15 mouse cellular contexts compared by ENCODE assay signal in the genomic region with DNA sequence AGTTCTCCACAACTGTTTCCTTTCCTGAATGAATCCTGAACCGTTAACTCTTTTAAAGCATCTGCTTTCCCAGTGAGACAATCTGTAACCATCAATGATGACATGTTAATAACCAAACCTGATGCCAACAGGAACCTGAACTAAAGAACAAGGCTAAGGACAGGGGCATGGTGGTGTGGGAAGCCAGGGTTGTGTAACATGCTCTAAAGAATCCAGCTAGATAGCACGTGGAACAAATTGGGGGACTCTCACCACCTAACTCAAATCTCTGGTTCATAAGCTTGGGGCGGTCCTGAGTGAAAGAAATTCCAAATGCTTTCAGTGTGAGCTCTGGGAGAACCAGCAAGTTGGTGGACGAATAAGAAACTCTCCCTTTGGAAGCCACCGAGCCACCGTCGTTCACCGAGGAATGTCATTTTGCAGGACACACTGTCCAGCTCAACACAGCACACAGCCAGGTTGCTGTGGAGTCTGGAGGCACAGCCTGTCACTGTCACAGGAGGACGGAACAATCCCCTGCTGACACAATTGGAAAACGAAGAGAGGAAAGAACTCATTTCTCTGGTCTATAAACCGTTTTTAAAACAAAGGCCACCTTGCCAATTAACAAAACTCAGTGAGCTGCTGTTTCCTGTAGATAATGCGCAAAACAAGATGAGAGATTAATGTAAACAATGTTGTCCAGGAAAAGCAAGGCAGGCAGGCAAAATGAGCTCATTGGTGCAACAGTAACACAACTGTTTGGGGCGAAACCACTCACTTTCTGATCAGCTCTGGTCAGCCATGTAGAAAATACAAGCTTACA.
DNase-seq lines count a peak whose midpoint lies in the region; ATAC-seq lines count a peak whose summit lies in the region.
"Had no signal": no experiment of that assay in that cellular context is flagged by ENCODE, and none has a peak within 500 bp of the region (broad histone marks: within the 10 kb centered on the region; RNA-seq: fewer than 3 reads in every experiment).

No protein-coding gene starts in this region.

- H3K4me3 ChIP-seq in megakaryocyte, embryonic 14.5 days (replicated peaks): peak overlapping the region; percentile 54
- H3K4me3 ChIP-seq in heart, embryonic 15.5 days: no peak overlapping the region
- H3K4me3 ChIP-seq in liver, embryonic 16.5 days (ENCODE audit: low read depth, low read length): no peak overlapping the region
- H3K4me3 ChIP-seq: embryonic facial prominence, embryonic 15.5 days; forebrain, embryonic 15.5 days had no signal

- no peak overlapping the region for H3K4me2 ChIP-seq in heart, embryonic 15.5 days
- H3K4me2 ChIP-seq in liver, embryonic 16.5 days (ENCODE audit: low read depth, low read length): peak overlapping the region; percentile 31; the same call in 1 of the 2 replicates
- H3K4me2 ChIP-seq: embryonic facial prominence, embryonic 15.5 days; forebrain, embryonic 15.5 days had no signal

- peaks cover 39% of the 10 kb centered on the region for H3K4me1 ChIP-seq in megakaryocyte, embryonic 14.5 days
- H3K4me1 ChIP-seq in heart, embryonic 15.5 days (replicated peaks): 0 out of 2 replicates have a peak, but pooled peaks cover 4% of the 10 kb centered on the region
- H3K4me1 ChIP-seq in liver, embryonic 16.5 days (ENCODE audit: control insufficient read depth, low read depth, low read length): no peaks in the 10 kb centered on the region; the same call in 1 of the 2 replicates
- H3K4me1 ChIP-seq: embryonic facial prominence, embryonic 15.5 days; forebrain, embryonic 15.5 days had no signal

- no peaks in the 10 kb centered on the region for H3K9me3 ChIP-seq in megakaryocyte, embryonic 14.5 days
- no peaks in the 10 kb centered on the region for H3K9me3 ChIP-seq in heart, embryonic 15.5 days (replicated peaks)
- H3K9me3 ChIP-seq in liver, embryonic 16.5 days (replicated peaks; ENCODE audit: control insufficient read depth, low read length): no peaks in the 10 kb centered on the region
- H3K9me3 ChIP-seq: embryonic facial prominence, embryonic 15.5 days; forebrain, embryonic 15.5 days had no signal

- WGBS in heart, embryonic 15.5 days: 61% methylated on average over 13 of the region's 13 CpGs
- 32% methylated on average over 13 of the region's 13 CpGs for WGBS in liver, embryonic 16.5 days (ENCODE audit: insufficient replicate concordance)

- H3K27ac ChIP-seq in heart, embryonic 15.5 days: peak overlapping the region; percentile 69
- peak overlapping the region; percentile 14; the same call in 1 of the 2 replicates for H3K27ac ChIP-seq in liver, embryonic 16.5 days (ENCODE audit: low read length)
- H3K27ac ChIP-seq: embryonic facial prominence, embryonic 15.5 days; forebrain, embryonic 15.5 days had no signal

- H3K27me3 ChIP-seq in megakaryocyte, embryonic 14.5 days (replicated peaks): no peaks in the 10 kb centered on the region
- H3K27me3 ChIP-seq in heart, embryonic 15.5 days: no peaks in the 10 kb centered on the region
- no peaks in the 10 kb centered on the region for H3K27me3 ChIP-seq in liver, embryonic 16.5 days (ENCODE audit: control insufficient read depth, insufficient read depth, low read depth, low read length)
- H3K27me3 ChIP-seq: embryonic facial prominence, embryonic 15.5 days; forebrain, embryonic 15.5 days had no signal

- no peaks in the 10 kb centered on the region for H3K36me3 ChIP-seq in megakaryocyte, embryonic 14.5 days (replicated peaks; ENCODE audit: low read length)
- no peaks in the 10 kb centered on the region for H3K36me3 ChIP-seq in heart, embryonic 15.5 days
- H3K36me3 ChIP-seq in liver, embryonic 16.5 days (ENCODE audit: control insufficient read depth, insufficient read depth): no peaks in the 10 kb centered on the region
- H3K36me3 ChIP-seq: embryonic facial prominence, embryonic 15.5 days; forebrain, embryonic 15.5 days had no signal

- DNase-seq in lung, postnatal 4 days: peak; percentile 38 to 70
- no peak for DNase-seq in spleen, postnatal 10 days (ENCODE audit: low spot score in 2 of 2)
- DNase-seq in kidney, adult 18-20 months: no peak
- no peak for DNase-seq in frontal cortex, postnatal 36 days (ENCODE audit: low spot score in 2 of 2)
- DNase-seq: cerebellum, postnatal 10 days; gastrocnemius, postnatal 36 days; kidney, postnatal 25 days; midbrain, embryonic 14.5 days had no signal

- no peak overlapping the region for H3K9ac ChIP-seq in heart, embryonic 15.5 days
- H3K9ac ChIP-seq in liver, embryonic 16.5 days (ENCODE audit: low read depth, low read length): no peak overlapping the region
- H3K9ac ChIP-seq: embryonic facial prominence, embryonic 15.5 days; forebrain, embryonic 15.5 days had no signal

- no peak for ATAC-seq in megakaryocyte, adult 5-6 weeks (ENCODE audit: poor library complexity, severe bottlenecking)
- peak; percentile 66 for ATAC-seq in heart, embryonic 15.5 days (replicated peaks; ENCODE audit: insufficient number of reproducible peaks, insufficient read depth, low FRiP score, low read depth)
- ATAC-seq in liver, embryonic 16.5 days (ENCODE audit: low read depth): peak; percentile 32; the same call in 1 of the 2 replicates
- ATAC-seq: forebrain, embryonic 15.5 days; hindbrain, embryonic 16.5 days had no signal

Comparison
In these comparisons a context has a peak if more than half of its experiments do, and no peak if none do; other contexts are left out.
1. DNase-seq: peak in lung, postnatal 4 days (2 of 2); none in spleen, postnatal 10 days (0 of 2), kidney, adult 18-20 months (single experiment) and frontal cortex, postnatal 36 days (0 of 2).